Mouse (Mus musculus): Measurements from ENCODE around the gene Rnase4.

- TF ChIP-seq POLR2A (IDR thresholded peaks at IDR 0.05; ENCODE audit: low read depth, low read length) (no peak), CTCF (IDR thresholded peaks at IDR 0.05; ENCODE audit: extremely low read depth, insufficient read length, insufficient replicate concordance, low read depth, low read length) (no peak)
These were observed 40.8 kb upstream of the Rnase4 start, which contains the start of gene Rnase11 for GRCm38 (mm10) chr14:51050063-51050462.

Measured in small intestine, adult 2 months (tissue).